Mouse (Mus musculus) retina, postnatal 1 day (tissue): ENCODE measurements around the gene Krcc1.
A peak's percentile ranks its signal among the peaks of the same experiment; 100 is the strongest.

ENCODE experiments used
- DNase-seq: peaks from one replicate; pipeline ENCODE4 v3.0.0-alpha.2; 2012

Krcc1 gene

DNA sequence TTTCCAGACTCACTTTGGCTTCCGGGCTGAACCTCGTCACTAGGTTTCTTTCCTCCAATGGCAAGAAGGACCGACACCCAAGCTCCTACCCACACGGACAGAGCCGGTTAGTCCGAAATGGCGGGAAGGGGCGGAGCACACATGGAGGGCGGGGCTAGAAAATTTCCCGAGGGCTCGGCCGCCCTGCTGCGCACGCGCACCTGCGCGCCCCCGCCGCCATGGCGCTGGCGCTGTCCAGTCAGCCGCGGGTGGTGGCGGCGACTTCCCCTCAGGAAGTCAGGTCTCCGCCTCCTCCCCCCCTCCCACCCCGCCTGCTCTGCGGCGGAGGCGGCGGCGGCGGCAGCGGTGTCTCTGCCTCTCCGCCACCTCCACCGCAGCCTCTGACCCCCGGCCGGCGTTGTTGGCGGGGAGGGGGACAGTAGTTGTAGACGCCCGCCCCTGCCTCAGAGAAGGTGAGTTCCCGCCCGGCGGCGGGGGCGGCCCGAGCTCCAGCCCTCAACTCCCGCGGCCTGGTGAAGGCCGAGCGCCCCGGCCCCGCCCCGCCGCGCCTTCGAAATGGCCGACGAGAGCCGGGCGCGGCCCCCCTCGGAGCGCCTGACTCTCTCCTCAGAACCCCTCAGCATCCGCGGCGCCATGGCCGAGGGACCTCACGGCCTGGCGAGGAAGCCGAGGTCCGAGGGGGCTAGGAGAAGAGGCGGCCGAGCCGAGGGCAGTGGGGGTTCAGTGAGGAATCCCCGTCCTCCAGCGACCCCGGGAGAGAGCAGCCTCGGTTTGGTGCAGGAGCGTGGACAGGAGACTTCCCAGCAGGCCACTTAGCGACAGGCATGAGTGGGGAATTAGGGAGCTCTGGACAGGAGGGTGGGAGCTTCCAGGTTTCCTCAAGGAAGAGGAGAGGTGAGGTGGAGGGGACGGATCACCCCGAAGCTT is at the start of gene Krcc1:
TSS of gene Krcc1 (plus strand) at position 289 of the 927 bp plus-strand sequence.
- DNase-seq, result peak; percentile 98

DNA sequence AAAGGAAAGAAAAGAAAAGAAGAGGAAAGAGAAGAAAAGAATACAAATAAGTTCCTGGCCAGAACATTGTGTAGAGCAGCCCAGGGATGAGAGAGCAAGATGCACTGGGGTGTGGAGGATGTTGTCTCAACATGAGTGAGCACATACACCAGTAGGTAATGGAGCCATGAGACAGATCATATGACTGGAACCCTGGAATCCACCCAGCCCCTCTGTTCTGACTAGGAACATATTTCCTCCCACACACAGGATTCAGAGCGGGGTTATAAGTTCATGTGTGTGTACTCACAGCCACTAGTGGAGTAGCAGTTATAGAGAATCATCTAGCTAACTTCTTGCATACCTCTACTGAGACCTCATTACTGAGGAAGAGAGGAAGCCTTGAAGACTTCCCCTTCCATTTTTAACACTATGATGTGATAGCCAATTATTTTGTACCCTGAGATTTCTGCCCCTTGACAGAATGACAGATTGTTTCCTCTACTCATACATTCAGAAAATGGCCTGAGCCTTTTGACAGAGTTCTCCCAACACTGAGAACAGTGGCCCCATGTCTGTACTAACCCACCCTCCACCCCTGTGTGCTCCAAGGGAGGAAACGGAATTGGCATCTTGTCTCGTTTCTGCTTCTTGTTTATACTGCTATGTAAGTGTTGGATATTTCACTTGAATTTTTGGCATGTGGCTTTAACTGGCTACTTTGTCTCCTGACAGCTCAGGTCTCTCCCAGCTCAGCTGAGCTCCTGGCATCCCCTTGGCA is 47.1 kb upstream of the Krcc1 start:
- no peak for DNase-seq

DNA sequence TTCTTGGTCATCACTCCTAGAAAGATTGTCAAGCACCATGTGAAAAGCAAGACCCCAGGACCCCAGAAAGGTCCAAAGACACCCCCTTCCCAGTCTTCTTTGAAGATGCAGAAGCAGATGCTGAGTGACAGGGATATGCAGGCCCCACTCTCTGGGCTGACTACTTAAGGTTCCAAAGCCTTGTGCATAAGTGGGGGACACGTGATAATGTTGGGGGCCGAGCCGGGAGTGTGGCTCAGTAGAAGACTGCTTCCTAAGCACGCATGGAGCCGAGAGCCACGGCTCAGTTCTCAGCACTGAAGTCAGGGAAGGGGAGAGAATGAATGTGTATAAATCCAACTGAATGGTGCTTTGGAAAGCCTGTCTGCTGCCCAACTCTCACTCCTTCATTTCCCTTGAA is 44.9 kb upstream of the Krcc1 start:
- no peak for DNase-seq

DNA sequence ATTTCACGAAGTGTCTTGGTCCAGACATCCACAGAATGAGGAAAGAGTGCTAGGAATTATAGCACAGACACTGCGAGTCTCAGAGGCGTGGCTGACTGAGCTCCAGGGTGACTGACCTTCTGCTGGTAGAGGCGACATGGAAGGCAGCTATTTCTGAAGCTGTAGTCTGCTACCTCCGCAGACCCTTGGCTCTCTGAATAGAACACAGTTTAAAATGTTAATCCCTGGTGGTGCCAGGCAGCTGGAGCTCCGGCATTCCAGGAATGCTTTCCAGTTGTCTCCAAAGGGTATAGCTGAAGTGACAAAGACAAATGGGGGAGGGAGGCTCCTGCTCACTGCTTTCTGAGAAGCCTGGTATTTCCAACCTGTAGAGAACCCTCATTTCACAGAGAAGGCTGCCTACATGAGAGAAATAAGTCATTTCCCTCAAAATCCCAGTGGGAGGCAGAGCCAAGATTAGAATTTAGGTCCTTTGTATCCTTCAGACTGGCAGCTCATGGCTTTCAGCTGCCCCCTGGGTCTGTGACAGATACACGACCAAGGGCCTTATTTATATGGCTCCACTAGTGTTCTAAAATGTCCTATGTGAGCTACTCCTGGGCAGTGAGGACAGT is 44.2 kb upstream of the Krcc1 start:
- DNase-seq, result peak; percentile 5

DNA sequence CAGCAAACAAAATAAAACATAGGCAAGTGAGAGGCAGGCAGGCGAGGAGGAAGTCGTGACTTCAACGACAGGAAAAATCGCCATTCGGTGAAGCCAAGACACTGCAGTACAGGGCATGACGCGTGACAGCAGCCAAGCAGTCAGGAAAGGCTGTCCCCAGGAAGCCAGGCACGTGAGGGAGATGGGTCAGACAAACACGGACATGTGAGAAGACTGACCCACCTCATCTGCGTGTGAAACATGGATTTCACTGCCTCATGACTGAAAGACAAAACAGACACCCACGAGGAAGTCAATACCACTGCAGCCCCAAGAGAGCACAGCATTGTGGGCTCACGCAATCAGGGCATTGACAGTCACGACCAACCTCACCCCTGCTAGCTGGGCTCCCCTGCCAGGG is 36.4 kb upstream of the Krcc1 start:
- no peak for DNase-seq

DNA sequence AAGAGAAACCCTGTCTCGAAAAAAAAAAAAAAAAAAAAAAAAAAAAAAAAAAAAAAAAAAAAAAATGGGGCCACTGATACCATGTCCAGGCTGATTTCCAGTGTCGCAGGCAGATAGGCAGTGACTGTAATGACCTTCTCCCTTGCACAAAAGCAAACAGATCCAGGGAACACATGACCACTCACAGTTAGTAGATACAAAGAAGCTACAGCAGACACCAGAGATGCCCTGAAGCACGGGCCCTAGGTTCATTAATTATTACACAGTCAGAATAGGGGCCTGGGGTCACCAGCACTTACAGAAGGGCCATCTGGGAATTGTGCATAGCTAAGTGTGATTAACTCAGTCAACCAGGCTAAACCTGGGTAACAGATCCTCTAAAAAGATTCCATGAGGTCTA is 35.5 kb upstream of the Krcc1 start:
- peak; percentile 9 for DNase-seq

DNA sequence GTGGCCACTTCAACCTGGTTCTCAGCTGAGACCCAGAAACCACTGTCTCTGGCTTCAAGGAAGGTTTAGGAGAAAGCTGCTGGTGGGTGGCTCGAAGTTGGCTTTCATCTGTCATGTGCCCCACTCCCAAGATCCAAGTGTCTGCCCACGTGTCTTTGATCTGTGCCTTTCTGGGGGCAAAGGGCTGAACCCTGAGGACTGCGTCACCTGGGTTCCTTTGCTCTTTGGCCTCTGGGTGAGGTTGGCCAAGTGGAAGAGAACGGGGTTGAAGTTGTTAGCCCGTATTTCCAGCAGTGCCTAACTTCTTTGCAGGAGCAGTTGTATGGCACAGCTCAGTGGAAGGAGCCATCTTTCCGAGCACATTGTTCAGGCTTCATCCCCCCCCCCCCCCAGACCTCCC is 35.0 kb upstream of the Krcc1 start:
- DNase-seq, result no peak

DNA sequence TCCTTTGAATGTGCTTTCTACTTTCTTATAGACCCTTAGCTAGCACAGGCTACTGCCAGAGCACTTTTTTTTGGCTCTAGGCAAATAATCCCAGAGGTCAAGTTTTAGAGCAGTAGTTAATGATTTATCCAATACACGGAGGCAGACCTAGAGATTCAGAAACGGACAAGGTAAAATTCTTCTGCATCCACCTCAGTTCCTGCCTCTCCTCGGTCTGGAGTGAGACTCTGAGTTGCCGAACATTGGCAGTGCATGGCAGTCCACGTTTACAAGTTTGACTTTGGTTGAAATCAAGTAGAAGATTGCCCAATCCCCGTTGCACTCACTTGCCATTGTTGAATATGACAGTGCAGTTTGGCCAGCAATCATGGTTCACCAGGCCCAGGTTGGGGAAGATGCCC is 34.4 kb upstream of the Krcc1 start:
- no peak for DNase-seq

DNA sequence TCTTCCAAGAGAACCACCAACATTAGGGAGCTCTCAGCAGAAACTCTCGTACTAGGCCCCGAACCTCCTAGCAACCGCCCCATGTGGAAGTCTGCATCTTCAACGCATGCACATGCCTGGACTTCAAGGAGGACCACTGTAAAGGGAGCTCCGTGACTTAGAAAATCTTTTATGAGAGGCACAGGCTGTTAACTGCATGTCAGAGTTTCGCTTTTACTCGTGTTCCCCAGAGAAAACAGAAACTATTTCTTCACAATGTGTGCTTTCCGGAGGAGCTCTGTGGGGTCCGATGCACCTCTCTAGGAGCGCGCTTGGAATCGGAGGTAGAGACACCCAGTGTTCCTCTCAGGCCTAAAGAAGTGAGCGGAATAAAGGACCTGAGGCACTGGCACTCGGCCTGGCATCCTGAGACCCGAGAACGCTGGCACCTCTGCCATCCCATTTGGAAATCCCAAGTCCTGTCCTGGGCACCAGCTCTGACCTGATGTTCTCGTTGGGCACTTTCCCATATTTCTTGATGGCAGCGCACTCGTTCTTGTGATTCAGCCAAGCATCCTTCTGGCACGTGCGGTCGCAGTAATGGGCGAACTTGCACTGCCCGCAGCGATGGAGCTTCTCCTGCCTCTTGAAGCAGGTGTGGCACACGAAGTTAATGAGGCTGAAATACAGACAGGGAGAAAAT is 32.3 kb upstream of the Krcc1 start:
- DNase-seq, result no peak

DNA sequence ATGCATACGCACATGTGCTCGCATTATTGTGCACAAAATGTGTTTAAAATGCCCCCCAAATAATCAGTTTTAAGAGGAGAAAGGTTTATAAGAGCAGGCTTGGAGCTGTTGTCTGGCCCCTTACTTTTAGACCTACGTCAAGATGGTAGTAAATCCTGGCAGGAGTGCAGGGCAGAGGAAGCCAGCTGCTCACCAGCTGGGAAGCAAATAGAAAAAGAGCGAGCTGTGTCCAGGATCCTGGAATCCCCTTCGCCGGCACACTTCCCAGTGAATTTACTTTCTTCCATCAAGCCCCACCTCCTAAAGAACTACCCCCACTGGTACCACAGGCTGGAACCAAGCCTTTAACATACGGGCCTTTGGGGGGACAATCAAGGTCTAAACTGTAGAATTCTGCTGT is 30.6 kb upstream of the Krcc1 start:
- no peak for DNase-seq

DNA sequence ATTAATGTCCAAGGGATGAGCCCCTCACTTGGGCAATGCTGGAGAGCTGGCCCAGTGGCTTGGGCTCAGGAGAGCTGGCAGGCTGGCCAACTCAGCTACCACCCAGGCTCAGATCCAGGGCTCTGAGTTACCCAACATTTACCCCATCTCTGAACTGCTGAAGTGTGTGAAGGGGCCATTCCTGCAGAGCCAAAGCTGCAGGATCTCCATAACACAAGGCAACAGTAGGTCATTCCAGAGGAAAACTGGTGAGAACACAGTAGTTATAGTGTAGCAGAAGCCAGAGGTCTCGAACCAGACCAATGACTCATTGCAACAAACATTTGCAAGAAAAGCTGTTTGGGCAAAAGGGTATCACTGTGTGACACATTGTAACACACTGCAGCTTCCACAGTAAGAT is 28.7 kb upstream of the Krcc1 start:
- no peak for DNase-seq

DNA sequence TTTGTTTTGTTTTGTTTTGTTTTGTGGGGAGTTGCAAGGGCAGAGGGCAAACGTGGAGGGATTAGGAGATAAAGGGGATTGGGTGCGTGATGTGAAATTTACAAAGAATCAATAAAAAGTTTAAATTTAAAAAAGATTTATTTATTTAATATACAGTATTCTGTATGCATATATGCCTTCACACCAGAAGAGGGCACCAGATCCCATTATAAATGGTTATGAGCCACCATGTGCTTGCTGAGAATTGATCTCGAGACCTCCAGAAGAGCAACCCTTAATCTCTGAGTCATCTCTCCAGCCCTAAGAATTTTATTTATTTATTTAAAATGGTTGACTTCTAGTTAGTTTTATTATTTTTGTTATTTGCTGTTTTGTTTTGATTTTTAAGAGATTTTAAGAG is 28.2 kb upstream of the Krcc1 start:
- no peak for DNase-seq

DNA sequence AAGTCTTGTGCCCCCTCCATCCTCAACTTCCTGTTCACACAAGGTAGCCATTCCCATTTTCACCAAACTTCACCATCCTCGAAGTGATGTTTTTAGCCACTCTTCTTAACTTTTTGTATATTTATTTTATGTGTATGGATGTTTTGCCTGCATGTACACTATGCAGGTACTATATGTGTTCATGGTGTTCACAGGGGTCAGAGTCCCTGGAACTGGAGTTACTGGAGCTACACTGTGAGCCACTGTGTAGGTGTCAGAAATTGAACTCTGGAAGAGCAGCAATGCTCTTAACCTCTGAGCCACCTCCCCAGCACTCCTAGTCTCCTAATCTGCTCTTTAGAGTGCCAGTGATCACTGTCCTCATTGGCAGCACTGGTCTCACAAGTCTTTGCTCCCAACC is 23.1 kb upstream of the Krcc1 start:
- DNase-seq, result no peak

DNA sequence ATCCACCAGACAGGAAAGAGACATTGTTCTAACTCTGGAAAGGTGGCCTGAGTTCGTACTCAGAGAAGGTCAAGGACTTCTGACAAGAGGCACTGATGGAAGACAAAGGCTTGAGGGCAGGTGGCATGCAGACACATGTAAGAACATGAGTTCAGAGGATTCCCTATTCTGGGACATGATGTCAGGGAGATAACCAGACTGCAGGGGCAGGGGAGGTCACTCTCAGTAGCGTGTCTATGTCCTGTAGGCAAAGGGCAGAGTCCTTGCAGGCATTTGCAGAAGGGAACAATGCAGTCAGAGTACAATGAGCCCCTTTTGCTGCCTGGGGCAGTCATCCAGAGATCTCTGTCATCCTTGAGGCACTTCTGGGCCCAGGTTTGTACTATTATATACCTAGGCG is 21.9 kb upstream of the Krcc1 start:
- DNase-seq, result no peak

DNA sequence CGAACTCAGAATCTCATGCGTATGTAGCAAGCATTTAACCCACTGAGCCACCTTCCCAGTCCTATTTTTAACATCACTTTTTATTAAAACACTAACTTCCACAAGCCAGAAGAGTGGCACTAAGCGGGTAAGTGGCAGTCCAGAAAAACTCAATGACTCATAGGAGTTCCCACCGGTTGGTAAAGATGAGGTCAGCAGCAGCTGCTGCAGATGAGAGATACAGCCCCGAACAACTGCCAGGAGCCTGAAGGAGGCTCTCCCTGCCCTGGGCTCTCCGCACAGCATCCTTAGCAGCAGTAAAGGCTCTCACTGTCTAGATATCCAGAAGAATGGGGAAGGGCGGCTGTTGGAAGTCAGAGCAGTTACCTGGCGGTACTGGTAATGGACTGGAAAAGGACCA is 20.5 kb upstream of the Krcc1 start:
- no peak for DNase-seq

DNA sequence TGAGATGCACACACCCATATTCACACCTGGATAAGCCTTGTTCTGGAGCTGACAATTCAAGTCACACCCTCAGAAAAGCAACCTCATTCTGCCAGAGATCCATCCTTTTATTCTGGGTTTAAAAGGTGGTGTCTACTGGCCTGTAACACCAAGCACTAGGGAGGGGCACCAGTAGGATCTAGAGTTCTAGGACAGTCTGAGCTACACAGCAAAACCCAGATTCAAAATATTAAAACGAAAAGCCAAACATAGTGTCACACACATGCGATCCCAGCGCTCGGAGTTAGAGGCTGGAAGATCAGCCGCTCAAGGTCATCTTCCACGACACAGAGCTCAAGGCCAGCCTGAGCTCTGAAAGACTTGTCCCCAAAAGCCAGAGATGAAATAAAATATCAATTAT is 17.0 kb upstream of the Krcc1 start:
- no peak for DNase-seq

DNA sequence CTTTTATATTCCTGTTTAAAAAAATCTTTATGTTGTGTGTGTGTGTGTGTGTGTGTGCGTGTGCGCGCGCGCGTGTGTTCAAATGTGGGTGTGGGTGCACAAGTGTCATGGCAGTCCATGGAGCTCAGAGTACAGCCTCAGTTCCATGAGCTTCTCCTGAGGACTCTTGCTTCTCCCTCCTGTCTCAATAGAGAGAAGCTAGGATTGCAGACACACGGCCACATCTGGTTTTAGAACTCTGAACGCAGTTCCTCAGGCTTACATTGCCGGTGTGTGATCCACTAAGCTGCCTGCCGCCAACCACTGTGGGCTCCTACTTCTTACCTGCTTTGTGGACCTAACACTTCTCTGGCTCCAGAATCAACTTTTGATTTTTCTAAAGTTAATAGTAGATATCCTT is 15.3 kb upstream of the Krcc1 start:
- DNase-seq, result no peak

DNA sequence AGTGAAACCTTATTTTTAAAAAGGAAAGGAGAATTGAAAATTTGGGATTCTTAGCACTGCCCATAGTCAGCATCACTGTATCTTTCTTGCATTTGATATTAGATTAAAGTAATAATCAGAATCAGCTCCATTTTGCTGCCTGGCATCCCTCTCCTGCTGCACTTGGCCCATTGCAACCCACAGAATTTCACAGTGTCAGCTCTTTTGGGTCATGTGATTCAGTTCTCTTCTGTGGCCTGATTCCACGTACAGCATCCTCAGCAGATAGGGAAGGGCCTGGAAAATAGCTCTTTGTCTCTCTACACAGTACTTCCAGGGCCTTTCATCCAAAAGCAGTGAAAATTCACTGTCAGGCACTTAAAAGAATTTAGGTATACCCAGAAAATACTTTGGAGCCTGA is 14.1 kb upstream of the Krcc1 start:
- no peak for DNase-seq

DNA sequence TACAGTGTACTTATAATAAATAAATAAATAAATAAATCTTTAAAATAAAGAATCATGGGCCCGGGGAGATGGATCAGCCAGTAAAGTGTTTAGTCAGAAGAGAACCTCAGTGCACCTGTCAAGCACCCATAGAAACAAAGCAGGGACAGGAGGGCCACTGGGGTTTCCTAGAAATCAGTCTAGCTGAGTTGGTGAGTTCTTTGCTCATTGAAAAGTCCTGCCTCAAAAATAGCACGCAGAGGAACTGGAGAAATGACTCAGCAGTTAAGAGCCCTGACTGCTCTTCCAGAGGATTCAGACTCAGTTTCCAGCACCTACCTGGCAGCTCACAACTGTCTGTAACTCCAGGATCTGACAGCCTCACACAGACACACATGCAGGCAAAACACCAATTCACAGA is 12.9 kb upstream of the Krcc1 start:
- DNase-seq, result no peak

DNA sequence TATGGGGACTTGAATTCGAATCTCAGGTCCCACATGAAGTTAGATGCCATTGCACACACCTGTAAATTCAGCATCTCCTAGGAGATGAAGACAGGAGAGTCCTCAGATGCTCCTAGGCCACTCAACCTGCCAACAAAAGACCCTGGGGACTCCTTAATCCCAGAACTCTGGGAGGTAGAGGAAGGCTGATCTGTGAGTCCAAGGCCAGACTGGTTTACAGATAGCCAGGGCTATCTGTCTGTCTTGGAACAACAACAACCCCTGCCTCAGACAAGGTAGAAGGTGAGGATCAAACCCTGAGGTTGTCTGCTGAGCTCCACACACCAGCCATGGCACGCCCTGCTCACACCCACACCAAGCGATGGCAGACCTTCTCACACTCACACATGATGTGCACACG is 12.3 kb upstream of the Krcc1 start:
- DNase-seq, result no peak

DNA sequence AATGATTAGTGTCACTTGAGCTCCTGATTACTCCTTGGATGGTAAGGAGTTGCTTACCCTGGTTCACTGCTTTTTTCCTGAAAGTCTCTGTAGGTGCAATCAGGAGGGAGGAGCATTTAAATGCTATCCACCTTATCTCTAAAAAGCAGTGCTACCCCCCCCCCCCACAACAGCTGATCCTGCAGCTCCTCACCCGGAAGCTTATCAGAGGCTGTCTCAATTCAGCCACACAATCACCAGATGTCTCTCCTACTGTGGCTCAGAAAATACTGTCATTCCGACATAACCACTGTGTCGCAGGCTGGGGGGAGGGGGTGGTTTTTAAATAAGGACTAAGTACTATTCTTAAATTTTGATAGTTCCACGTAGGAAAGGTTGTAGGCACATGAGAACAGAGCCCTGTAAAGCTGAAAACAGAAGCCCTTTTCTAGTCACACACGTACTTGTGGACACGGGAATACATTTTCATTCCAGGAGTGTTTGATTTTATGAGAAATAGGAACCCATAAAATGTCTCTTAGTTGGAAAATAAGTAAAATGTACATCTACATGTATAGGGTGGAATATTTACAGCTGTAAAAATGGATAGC is 11.3 kb upstream of the Krcc1 start:
- no peak for DNase-seq

DNA sequence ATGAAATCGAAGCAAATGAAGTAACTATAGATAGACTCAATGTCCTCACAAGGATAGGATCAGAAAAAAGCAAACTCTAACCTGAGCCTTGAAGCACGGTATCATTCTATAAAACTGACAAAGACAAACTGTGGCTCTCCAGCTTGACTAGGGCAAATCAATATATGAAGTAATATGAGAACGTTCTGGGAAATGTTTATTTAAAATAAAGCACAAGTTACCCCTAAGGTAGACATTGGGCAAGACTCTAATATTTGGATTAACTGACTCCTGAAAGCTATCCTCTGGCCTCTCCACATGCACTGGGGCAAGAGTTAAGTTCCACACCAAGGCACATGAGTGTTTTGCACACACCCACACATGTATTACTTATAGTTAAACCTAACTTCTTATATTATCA is 10.4 kb upstream of the Krcc1 start:
- no peak for DNase-seq
